Mouse (Mus musculus): Measurements from ENCODE around the gene Mc3r.

DNA sequence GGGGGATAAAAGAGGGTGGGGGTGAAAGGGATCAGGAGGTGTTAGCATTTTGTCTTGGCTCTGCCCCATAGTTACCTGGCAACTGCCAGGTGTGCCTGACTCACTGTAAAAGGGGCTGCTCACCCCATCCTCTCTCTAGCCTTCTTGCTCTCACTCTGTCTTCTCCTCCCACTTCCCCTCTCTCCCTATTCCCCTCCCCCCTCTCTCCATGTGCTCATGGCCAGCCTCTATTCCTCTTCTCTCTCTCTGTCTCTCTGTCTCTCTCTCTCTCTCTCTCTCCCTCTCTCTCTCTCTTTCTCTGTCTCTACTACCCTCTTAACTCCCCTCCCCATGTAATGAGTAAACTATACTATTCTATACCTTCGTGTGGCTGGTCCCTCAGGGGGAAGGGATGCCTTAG is 41.3 kb downstream of the Mc3r start:
- TF ChIP-seq CTCF (IDR thresholded peaks at IDR 0.05; ENCODE audit: insufficient read depth, low read depth, low read length) (no peak), POLR2A (IDR thresholded peaks at IDR 0.05; ENCODE audit: insufficient read depth, low read depth, low read length) (no peak)
